Mouse (Mus musculus) forebrain, embryonic 14.5 days (tissue): ENCODE data around the gene Ramp1. TPM values are rescaled to one million over a fixed set of nuclear protein-coding genes. Genes with fewer than 3 reads are reported as not detected.

Experiments used
- ATAC-seq: fragments of 200-750 bp; cut with Nextera tagmentation; 2 replicates; pipeline ENCODE4 v1.8.0; 2017; ENCODE audit warnings: mild to moderate bottlenecking, moderate library complexity
- DNase-seq: peaks from one replicate; pipeline ENCODE4 v3.0.0-alpha.2; 2015; ENCODE audit warnings: low spot score
- H3K27ac ChIP-seq: fragments of 300-500 bp; sonication (generic); 2 replicates; pipeline ENCODE4 v1.5.1; 2014; ENCODE audit warnings: low read depth, mild to moderate bottlenecking, control low read depth, low read length, moderate library complexity
- H3K27me3 ChIP-seq: fragments of 300-500 bp; sonication (generic); replicated peaks from 2 replicates; pipeline ENCODE4 v1.6.1; 2014; ENCODE audit warnings: low read length, control low read depth, mixed read lengths; ENCODE audit not compliant: control insufficient read depth, insufficient read depth
- H3K36me3 ChIP-seq: fragments of 300-500 bp; sonication (generic); 2 replicates; pipeline ENCODE4 v1.6.1; 2014; ENCODE audit warnings: low read length, control low read depth; ENCODE audit not compliant: control insufficient read depth, insufficient read depth
- H3K4me1 ChIP-seq: fragments of 300-500 bp; sonication (generic); 2 replicates; pipeline ENCODE4 v1.6.1; 2014; ENCODE audit warnings: antibody characterized with exemption, low read length, control low read depth; ENCODE audit not compliant: control insufficient read depth, insufficient read depth
- H3K4me2 ChIP-seq: fragments of 300-500 bp; sonication (generic); 2 replicates; pipeline ENCODE4 v1.6.1; 2014; ENCODE audit warnings: mild to moderate bottlenecking, control low read depth, low read length
- H3K4me3 ChIP-seq: fragments of 300-500 bp; sonication (generic); 2 replicates; pipeline ENCODE4 v1.5.1; 2014; ENCODE audit warnings: low read depth, low read length, control low read depth
- H3K9ac ChIP-seq: fragments of 300-500 bp; sonication (generic); 2 replicates; pipeline ENCODE4 v1.6.1; 2014; ENCODE audit warnings: mild to moderate bottlenecking, low read length, control low read depth, moderate library complexity
- H3K9me3 ChIP-seq: fragments of 300-500 bp; sonication (generic); replicated peaks from 2 replicates; pipeline ENCODE4 v1.6.1; 2016; ENCODE audit warnings: low read length, control low read depth, mixed read lengths; ENCODE audit not compliant: control insufficient read depth
- WGBS: fragments of 180-500 bp; shearing (Covaris S2); extraction: QIAGEN DNeasy Blood & Tissue Kit; methylation state at CpG from one replicate; pipeline ENCODE4 v1.1.7; 2014; 5-methylcytosine and 5-hydroxymethylcytosine counted together
- polyA plus RNA-seq: library from polyadenylated mRNA; unstranded; fragments of >200 nt; fragmentation: Nextera tagmentation; extraction: Ambion mirVana; gene quantifications from 2 replicates; pipeline ENCODE4 v1.2.1, GENCODE M21; 2014

Ramp1 gene
- 2.6 and 3.0 TPM in 2 replicates for polyA plus RNA-seq

- H3K27me3 ChIP-seq = peaks cover 5% of the 10 kb centered on the region
- WGBS = 4% methylated on average over 37 of the region's 37 CpGs
- H3K27ac ChIP-seq = no peak within 1 kb of the TSS
- no peaks in the 10 kb centered on the region for H3K9me3 ChIP-seq
- H3K9ac ChIP-seq = peak within 1 kb of the TSS; percentile 59
- H3K4me1 ChIP-seq = peaks cover 5% of the 10 kb centered on the region
- peak within 1 kb of the TSS; percentile 68 for H3K4me2 ChIP-seq
- H3K36me3 ChIP-seq = no peaks in the 10 kb centered on the region
- ATAC-seq (no peak; the same call in 1 of the 2 replicates), DNase-seq (peak; percentile 22)
- H3K4me3 ChIP-seq = peak within 1 kb of the TSS; percentile 30
Measured at GRCm38 (mm10) chr1:91179533-91180173, at the start of gene Ramp1. TSS of gene Ramp1 (plus strand) at chr1:91179822.

GRCm38 (mm10) chr1:91137036-91137435, 42.6 kb upstream of the Ramp1 start:
- H3K9ac ChIP-seq = no peak overlapping the region
- no peaks in the 10 kb centered on the region for H3K36me3 ChIP-seq
- 77% methylated on average over 2 of the region's 2 CpGs for WGBS

GRCm38 (mm10) chr1:91144813-91145212, 34.8 kb upstream of the Ramp1 start, which contains the start of gene Rbm44:
TSS of gene Rbm44 (plus strand) at chr1:91145089.
- H3K4me3 ChIP-seq = no peak within 1 kb of the TSS
- ATAC-seq = no peak
- no peak within 1 kb of the TSS for H3K9ac ChIP-seq
- no peak for DNase-seq
- no peaks in the 10 kb centered on the region for H3K4me1 ChIP-seq
- no peaks in the 10 kb centered on the region for H3K9me3 ChIP-seq
- WGBS = 76% methylated on average over 20 of the region's 20 CpGs
- H3K27me3 ChIP-seq = no peaks in the 10 kb centered on the region
- no peaks in the 10 kb centered on the region for H3K36me3 ChIP-seq
- no peak within 1 kb of the TSS for H3K4me2 ChIP-seq
- H3K27ac ChIP-seq = no peak within 1 kb of the TSS

More at GRCm38 (mm10) chr1:91137036-91137435, 42.6 kb upstream of the Ramp1 start:
- DNase-seq (no peak), ATAC-seq (no peak)
- no peaks in the 10 kb centered on the region for H3K9me3 ChIP-seq
- H3K4me2 ChIP-seq = no peak overlapping the region
- H3K27ac ChIP-seq = no peak overlapping the region
- H3K27me3 ChIP-seq = no peaks in the 10 kb centered on the region
- no peak overlapping the region for H3K4me3 ChIP-seq
- no peaks in the 10 kb centered on the region for H3K4me1 ChIP-seq

- no peaks in the 10 kb centered on the region for H3K36me3 ChIP-seq
- 68% methylated on average over 2 of the region's 2 CpGs for WGBS
- DNase-seq = no peak
- H3K4me3 ChIP-seq = no peak overlapping the region
- ATAC-seq = no peak
- no peaks in the 10 kb centered on the region for H3K4me1 ChIP-seq
- H3K4me2 ChIP-seq = no peak overlapping the region
- no peak overlapping the region for H3K27ac ChIP-seq
- H3K9me3 ChIP-seq = no peaks in the 10 kb centered on the region
- no peaks in the 10 kb centered on the region for H3K27me3 ChIP-seq
- H3K9ac ChIP-seq = no peak overlapping the region
Measured at GRCm38 (mm10) chr1:91151509-91151908, 28.1 kb upstream of the Ramp1 start.

- H3K27me3 ChIP-seq = no peaks in the 10 kb centered on the region
- ATAC-seq (no peak), DNase-seq (no peak)
- H3K4me3 ChIP-seq = no peak overlapping the region
- 79% methylated on average over 6 of the region's 6 CpGs for WGBS
- no peaks in the 10 kb centered on the region for H3K36me3 ChIP-seq
- H3K9me3 ChIP-seq = no peaks in the 10 kb centered on the region
- no peaks in the 10 kb centered on the region for H3K4me1 ChIP-seq
- H3K4me2 ChIP-seq = no peak overlapping the region
- no peak overlapping the region for H3K27ac ChIP-seq
- no peak overlapping the region for H3K9ac ChIP-seq
Measured at GRCm38 (mm10) chr1:91166798-91167197, 12.8 kb upstream of the Ramp1 start.

- Histone ChIP-seq H3K4me2 (no peak overlapping the region), H3K27ac (no peak overlapping the region), H3K36me3 (no peaks in the 10 kb centered on the region), H3K4me1 (no peaks in the 10 kb centered on the region), H3K27me3 (no peaks in the 10 kb centered on the region), H3K9ac (no peak overlapping the region), H3K4me3 (no peak overlapping the region), H3K9me3 (no peaks in the 10 kb centered on the region)
- WGBS = 73% methylated on average over 4 of the region's 4 CpGs
- DNase-seq (no peak), ATAC-seq (no peak)
Measured at GRCm38 (mm10) chr1:91169157-91169556, 10.5 kb upstream of the Ramp1 start.

GRCm38 (mm10) chr1:91174796-91175195, 4.8 kb upstream of the Ramp1 start:
- H3K9ac ChIP-seq = no peak overlapping the region
- no peaks in the 10 kb centered on the region for H3K27me3 ChIP-seq
- no peaks in the 10 kb centered on the region for H3K36me3 ChIP-seq
- no peak for DNase-seq
- no peaks in the 10 kb centered on the region; the same call in 1 of the 2 replicates for H3K4me1 ChIP-seq
- no peak overlapping the region for H3K4me3 ChIP-seq
- no peak overlapping the region for H3K4me2 ChIP-seq
- no peak overlapping the region for H3K27ac ChIP-seq
- no peaks in the 10 kb centered on the region for H3K9me3 ChIP-seq
- ATAC-seq = no peak
- WGBS = 96% methylated on average over 5 of the region's 5 CpGs

- Histone ChIP-seq H3K4me2 (no peak overlapping the region), H3K9me3 (no peaks in the 10 kb centered on the region), H3K27ac (no peak overlapping the region), H3K4me1 (peaks cover 5% of the 10 kb centered on the region), H3K4me3 (no peak overlapping the region), H3K9ac (no peak overlapping the region), H3K36me3 (no peaks in the 10 kb centered on the region), H3K27me3 (peaks cover 5% of the 10 kb centered on the region)
- ATAC-seq = no peak
- DNase-seq = no peak
- WGBS = 72% methylated on average over 3 of the region's 3 CpGs
Measured at GRCm38 (mm10) chr1:91176026-91176425, 3.6 kb upstream of the Ramp1 start.

GRCm38 (mm10) chr1:91176871-91177270, 2.8 kb upstream of the Ramp1 start:
- no peak overlapping the region for H3K9ac ChIP-seq
- no peak for DNase-seq
- no peaks in the 10 kb centered on the region for H3K9me3 ChIP-seq
- no peak overlapping the region for H3K4me2 ChIP-seq
- H3K4me3 ChIP-seq = no peak overlapping the region
- H3K27ac ChIP-seq = no peak overlapping the region
- no peak for ATAC-seq
- H3K27me3 ChIP-seq = peaks cover 5% of the 10 kb centered on the region
- peaks cover 5% of the 10 kb centered on the region for H3K4me1 ChIP-seq
- WGBS = 79% methylated on average over 4 of the region's 4 CpGs
- no peaks in the 10 kb centered on the region for H3K36me3 ChIP-seq
